Mouse (Mus musculus) ovary, postnatal 10 days (tissue): ENCODE data around the gene Zfp78.

Experiments
- DNase-seq: peaks from one replicate; pipeline ENCODE4 v3.0.0; 2022; ENCODE audit warnings: low spot score

Gene Zfp78

GRCm38 (mm10) chr7:6388971-6389370, 25.9 kb downstream of the Zfp78 start:
- no peak for DNase-seq

- no peak for DNase-seq
These were observed 26.4 kb downstream of the Zfp78 start for GRCm38 (mm10) chr7:6389449-6389848.

DNA sequence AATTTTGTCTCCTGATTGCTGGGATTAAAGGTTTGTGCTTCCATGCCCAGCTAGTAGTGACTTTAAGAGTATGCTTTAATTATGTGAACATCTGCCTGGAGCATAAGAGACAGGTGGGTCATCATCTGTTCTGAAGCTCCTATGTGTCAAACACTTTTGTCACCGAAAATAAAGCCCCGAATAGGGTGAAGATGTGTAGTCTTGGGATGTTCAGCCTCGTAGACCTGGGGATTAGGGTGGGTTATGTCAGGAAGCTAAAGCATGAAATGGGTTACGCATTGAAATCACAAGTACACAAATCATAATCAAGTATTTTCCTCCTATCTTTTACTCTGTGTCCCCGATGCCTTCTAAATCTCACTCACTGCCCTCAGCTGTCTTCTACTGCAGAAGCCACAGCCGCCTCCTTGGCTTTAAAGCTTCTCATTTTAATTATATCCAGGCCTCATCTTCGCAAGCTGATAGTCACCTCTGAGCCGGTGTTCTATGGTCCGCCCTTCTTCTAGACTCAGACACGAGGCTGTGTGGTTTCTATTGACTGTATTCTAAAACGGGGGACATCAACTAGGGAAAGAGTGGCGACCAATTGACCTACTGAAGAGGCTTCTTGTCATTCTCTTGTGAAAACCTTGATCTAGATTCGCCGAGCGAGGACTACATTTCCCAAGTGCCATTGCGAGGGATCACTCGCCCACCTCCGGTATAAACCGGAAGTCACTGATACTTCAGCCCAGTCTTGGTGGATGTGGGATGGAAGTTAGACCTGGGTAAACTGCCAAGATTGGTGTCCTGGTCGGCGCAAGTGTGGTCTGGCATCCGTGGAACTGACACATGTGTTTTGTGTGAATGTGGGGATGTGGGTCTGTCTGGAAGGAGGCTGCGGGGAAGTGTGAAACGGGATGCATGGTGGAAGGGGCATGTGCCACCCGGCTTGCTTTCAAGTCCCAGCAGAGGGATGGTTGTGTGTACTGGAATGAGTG, 35.2 kb downstream of the Zfp78 start, which contains the start of gene Smim17:
TSS of gene Smim17 (plus strand) at position 720 of the 980 bp plus-strand sequence.
- peak; percentile 1 for DNase-seq

DNA sequence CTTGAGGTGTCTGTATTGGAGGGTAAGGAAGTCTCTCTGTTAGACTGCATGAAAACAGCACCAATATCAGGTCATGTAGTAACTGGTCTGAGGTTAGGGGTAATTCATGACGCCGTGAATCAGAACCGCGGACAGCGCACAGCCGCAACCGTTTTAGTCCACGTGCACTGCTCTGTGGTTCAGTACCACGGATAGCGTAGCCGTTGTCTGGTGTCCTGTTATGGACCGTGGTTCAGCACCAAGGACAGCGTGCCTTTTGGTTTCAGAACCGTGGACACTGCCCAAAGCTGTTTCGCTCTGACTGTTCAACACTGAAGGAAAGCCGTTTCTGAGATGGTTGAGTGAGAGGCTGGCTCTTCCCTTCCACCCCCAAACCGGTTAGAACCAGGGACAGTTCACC, 47.0 kb downstream of the Zfp78 start, which contains the start of gene Gm20715:
TSS of gene Gm20715 (plus strand) at position 235 of the 400 bp plus-strand sequence.
- DNase-seq = peak; percentile 88

GRCm38 (mm10) chr7:6414626-6415441, 51.8 kb downstream of the Zfp78 start:
- DNase-seq = no peak

GRCm38 (mm10) chr7:6415442-6415787, 52.3 kb downstream of the Zfp78 start:
- DNase-seq = no peak

DNA sequence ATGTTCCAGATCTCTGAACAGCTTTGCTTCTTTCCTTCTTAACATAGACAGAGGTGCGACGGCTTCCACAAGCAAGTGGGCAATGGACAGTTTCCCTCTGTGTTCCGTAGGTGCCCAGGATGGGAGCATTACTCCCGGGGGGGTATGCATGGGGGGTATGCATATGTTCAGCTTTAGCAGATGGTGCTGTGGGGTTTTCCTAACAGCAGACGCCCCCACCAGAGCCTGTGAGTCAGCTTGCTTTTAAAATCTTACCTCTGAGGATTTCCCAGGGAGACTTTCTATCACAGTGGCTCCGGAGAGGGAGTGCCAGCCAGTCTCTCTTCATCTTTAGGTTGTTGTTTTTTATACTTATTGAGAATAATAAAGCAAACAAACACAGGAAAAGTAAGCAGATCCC, 56.8 kb downstream of the Zfp78 start:
- DNase-seq = no peak

GRCm38 (mm10) chr7:6429381-6429780, 66.3 kb downstream of the Zfp78 start:
- DNase-seq = no peak

GRCm38 (mm10) chr7:6430342-6430741, 67.3 kb downstream of the Zfp78 start:
- no peak for DNase-seq
